Mouse (Mus musculus) gastrocnemius, postnatal 10 days (tissue): ENCODE data around the gene Pole2. TPM values are rescaled to one million over a fixed set of nuclear protein-coding genes. Genes with fewer than 3 reads are reported as not detected.
"Not testable (repeated sequence)": the region's sequence is repeated elsewhere in the genome, so short reads cannot be mapped to it uniquely, and the experiment has no call there.

ENCODE experiments used
- DNase-seq: peaks from one replicate; pipeline ENCODE4 v3.0.0; 2021; ENCODE audit warnings: mixed read lengths
- microRNA-seq, 2 experiments: library from miRNA; unstranded; fragments of <30 nt; microRNA quantifications; one replicate each; pipeline ENCODE4 v1.2.0; 2021
- total RNA-seq, 2 experiments: library from RNA; stranded (reverse); gene quantifications; 2 replicates each; pipeline ENCODE4 v1.2.3; 2021

Gene Pole2
- total RNA-seq, 2 experiments from 2014 or later: 2.2 to 3.2 TPM

GRCm38 (mm10) chr12:69179371-69179770 is 48.6 kb downstream of the Pole2 start:
- no peak for DNase-seq

DNA sequence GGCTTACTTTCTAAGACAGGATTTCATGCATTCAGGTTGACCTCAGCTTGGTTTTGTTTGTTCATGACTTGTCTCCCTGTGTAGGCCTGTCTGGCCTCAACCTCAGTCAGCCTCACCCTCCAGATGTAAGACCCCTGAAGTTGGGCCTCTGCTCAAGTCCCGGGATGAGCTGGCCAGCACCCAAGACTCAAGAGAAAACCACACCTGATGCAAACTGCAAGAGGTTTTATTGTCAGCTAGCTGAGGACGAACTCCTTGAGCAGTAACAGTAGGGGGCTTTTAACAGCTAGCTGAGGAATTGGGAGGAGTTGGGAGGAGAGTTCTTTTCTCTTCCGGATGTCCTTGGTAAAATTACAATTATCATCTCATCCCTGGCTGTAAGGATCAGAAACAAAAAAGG is 50.5 kb downstream of the Pole2 start:
- DNase-seq: no peak

- no peak for DNase-seq
Observed at GRCm38 (mm10) chr12:69175975-69176374, 52.0 kb downstream of the Pole2 start.

DNA sequence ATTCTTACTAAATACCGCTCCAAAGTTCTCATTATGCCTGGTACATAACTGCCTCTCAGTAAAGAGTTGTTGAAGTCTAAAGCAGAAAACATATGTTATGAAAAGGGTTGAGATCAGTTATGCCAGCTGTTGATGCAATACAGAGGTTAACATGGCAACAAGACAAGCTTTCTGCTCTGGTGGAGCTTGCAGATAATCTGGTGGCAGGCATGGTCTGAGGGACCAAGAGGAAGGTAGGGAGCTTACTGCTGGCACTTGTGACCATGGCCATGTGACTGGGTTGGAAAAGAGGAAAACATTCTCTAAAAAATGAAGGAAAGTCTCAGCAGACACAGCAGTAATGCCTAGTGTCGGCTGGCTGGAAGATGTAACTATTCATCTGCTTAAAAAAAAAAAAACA is 56.7 kb downstream of the Pole2 start:
- no peak for DNase-seq

DNA sequence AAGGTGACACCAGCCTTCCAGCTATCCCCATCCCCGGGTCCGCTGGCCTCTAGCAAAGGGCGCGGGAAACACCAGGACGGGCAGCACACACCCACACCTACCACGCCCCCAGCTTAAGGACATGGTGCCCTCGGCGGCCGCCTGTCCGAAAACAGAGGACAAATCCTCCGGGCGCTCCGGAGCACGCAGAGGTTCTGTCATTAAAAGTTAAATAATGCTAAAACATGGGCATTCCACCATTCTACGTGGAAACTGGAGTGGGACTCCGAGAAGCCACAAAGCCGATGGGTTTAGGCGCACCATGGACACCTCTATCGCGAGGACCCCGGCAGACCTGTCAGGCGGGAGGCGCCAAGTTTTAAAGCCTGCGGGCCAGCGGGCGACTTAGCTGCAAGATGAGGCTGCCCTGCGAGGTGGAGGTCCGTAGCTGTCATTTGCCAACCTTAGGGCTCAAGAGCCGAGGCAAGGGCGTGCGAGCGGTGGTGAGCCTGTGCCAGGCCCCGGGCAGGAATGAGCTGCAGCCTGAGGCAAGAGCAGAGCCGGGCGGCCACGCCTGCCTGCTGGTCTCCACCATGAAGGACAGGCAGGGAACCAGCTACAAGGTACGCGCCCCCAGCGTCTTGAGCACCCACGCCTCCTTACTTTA is 59.4 kb downstream of the Pole2 start, which contains the start of gene Lrr1:
Gene Lrr1 (plus strand): TSS at position 354 of the 646 bp plus-strand sequence.
- peak; percentile 83 for DNase-seq

DNA sequence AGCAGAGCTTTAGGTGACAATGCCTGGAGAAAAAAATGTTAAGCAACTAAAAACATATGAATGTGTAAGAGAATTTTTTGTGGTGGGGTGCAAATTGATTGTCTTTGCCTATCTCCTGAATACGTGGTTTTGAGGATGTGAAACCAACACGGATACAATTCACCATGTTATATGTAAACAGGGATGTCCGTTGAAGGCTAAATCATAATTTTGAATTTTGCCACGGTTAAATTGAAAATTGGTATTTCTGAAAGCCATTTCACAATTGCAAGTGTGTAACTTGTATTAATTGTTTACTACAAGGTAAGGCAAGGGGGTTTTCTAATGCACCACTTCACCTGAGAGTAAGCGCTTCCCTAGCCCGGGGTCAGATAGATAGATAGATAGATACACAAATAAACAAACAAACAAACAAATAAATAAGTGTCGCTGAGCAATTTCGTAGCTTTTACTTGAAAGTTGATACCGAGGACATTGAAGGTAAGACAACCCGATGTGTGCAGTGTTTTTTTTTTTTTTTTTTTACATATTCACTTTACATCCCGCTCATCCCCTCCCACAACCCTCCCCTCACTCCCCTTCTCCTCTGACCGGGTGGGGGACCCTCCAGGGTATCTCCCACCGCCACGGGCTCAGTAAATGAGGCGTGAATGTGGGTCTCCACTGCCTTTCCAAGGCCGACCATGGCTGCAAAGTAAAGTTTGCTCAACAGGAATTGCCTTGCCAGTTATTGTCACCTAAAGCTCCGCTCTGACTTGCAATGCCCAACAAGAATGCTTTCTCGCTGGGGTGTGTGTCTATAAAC is 60.1 kb downstream of the Pole2 start:
- no peak for DNase-seq

DNA sequence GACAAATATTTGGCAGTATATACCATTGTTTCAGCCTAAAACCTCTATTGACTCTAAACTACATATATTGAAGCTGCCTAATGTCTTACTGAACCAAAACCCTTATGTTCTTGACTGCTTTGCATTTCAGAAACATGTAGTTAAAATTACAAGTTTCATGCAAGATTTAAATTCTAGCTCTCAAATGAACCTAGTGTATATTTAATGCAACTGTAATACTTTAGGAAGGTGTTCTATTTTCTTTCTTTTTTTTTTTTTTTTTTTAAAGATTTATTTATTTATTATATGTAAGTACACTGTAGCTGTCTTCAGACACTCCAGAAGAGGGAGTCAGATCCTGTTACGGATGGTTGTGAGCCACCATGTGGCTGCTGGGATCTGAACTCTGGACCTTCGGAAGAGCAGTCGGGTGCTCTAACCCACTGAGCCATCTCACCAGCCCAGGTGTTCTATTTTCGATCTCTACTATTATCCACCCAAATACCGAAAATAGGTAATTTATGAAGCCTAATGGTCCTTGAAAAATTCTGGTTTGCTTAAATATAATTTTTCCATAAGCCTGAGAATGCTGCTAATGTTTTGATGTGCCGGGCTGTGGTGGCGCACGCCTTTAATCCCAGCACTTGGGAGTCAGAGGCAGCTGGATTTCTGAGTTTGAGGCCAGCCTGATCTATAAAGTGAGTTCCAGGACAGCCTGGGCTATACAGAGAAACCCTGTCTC is 61.0 kb downstream of the Pole2 start:
- DNase-seq: not testable (repeated sequence)

DNA sequence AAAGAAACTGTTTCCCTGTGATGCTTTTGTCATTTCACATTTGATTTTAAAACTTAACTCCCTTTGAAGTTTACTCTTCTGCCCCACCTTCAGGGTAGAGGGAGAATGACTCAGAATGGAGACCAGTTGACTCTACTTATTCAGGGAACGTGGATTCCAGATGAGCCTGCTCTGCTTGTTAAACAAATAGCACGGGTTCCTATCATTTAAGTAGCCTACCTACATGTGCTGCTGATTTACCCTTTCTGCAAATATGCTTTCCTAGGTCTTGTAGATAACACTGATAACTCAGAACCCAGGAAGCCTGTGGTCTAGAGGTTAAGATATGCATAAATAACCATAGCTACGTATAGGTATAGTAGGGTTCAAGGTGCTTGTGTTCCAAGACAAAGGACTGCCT is 63.1 kb downstream of the Pole2 start:
- no peak for DNase-seq

DNA sequence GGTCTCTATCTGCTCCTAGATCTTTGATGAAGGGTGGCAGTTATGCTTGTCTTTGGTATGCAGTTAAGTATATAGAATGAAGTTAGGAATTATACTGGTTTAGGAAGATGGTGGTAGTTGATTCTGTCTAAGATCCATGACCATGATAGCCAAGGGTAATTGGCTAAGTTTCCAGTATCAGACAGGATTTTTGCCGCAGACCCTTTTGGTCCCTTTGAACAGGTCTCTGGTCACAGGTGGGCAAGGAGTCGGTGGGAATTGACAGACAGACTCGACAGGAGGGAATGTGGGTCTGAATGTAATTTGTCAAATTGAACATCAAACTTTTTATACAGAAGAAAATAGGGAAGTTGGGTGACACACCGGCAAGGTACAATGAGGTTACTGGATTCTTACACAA is 64.4 kb downstream of the Pole2 start:
- not testable (repeated sequence) for DNase-seq

DNA sequence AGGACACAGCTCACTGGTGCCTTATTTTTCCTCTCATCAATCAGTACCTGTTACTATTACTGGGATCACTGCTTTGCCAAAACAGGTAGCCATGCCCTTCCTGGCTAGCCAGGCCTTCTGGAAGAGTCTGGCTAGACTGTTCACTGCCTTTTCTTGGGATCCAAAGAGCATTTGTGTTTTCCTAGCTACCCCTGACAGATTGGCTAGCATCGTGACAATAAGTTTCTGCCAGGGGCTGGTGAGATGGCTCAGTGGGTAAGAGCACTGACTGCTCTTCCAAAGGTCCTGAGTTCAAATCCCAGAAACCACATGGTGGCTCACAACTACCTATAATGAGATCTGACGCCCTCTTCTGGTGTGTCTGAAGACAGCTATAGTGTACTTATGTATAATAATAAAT is 67.3 kb downstream of the Pole2 start:
- DNase-seq: not testable (repeated sequence)

GRCm38 (mm10) chr12:69159578-69159940 is 68.4 kb downstream of the Pole2 start:
- DNase-seq: no peak

DNA sequence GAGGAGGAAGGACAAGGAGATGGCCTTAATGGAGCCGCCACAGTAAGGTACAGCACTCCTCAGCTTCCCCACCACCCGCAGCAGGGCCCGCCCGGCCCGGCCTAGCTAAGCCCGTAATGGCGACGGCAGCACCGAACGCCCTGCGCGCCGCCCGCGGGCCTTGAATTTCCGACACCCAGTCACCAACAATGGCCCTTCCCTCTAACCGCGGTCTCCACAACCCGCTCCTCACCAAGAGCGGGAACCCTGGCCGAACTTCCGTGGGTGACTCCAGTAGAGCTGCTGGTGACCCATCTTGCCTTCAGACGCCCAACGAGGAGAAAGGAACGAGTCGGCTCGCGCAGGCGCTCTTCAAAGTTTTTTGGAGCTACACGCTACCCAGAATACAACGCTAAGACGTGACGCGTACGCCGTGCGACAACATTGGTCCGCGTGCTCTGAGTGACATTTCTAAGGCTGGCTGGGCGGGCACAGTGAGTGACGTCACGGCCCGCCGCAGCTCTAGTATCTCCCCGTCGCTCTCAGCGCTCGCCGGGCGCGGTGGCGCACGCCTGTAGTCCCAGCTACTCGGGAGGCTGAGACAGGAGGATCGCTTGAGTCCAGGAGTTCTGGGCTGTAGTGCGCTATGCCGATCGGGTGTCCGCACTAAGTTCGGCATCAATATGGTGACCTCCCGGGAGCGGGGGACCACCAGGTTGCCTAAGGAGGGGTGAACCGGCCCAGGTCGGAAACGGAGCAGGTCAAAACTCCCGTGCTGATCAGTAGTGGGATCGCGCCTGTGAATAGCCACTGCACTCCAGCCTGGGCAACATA is 69.0 kb downstream of the Pole2 start, which contains the start of gene Rps29:
Gene Rps29 (minus strand): TSS at position 422 of the 813 bp plus-strand sequence.
- peak; percentile 93 for DNase-seq

GRCm38 (mm10) chr12:69158366-69158764 is 69.6 kb downstream of the Pole2 start:
- DNase-seq: no peak

- no peak for DNase-seq
Observed at GRCm38 (mm10) chr12:69157107-69157506, 70.9 kb downstream of the Pole2 start.

GRCm38 (mm10) chr12:69156436-69156835 is 71.6 kb downstream of the Pole2 start:
- DNase-seq: no peak

- DNase-seq: no peak
Observed at GRCm38 (mm10) chr12:69155923-69156322, 72.1 kb downstream of the Pole2 start.

Small RNAs within 50 kb of the gene (microRNA-seq; reads per million reads assigned to microRNA genes)
- gene Gm47287: 0 reads per million in 2 experiments
- 0.25 to 1.9 reads per million in 2 experiments for gene Gm47295

Other genes with a start within 250 kb of the Pole2 start
- gene Rps29, start 69.0 kb downstream of the Pole2 start, total RNA-seq: 1,000 to 10,000 TPM; 1,302 to 1,393 TPM
- gene Lrr1, start 59.4 kb downstream of the Pole2 start, total RNA-seq: 1 to 10 TPM in 1 of 2 experiments, under 1 TPM in 1; 0.56 to 1.3 TPM
- 100 to 1,000 TPM; 336 to 338 TPM for gene Rpl36al, start 44.1 kb downstream of the Pole2 start, total RNA-seq
- gene Mgat2, start 44.0 kb downstream of the Pole2 start, total RNA-seq: 10 to 100 TPM; 16.9 to 21.3 TPM
- gene Gm49383, start 31.1 kb downstream of the Pole2 start, total RNA-seq: 1 to 10 TPM; 2.7 to 3.4 TPM
- gene Dnaaf2, start 29.8 kb downstream of the Pole2 start, total RNA-seq: under 1 TPM; 0.61 to 0.70 TPM
- gene Gm49384, start 23.9 kb downstream of the Pole2 start, total RNA-seq: 1 to 10 TPM; 2.7 to 3.6 TPM
- 10 to 100 TPM; 10.1 to 13.5 TPM for gene Klhdc1, start 13.0 kb upstream of the Pole2 start, total RNA-seq
- gene Klhdc2, start 68.5 kb upstream of the Pole2 start, total RNA-seq: 10 to 100 TPM; 76.3 to 87.7 TPM
- gene Nemf, start 129.0 kb upstream of the Pole2 start, total RNA-seq: 10 to 100 TPM; 21.3 to 23.4 TPM
- 10 to 100 TPM; 42.5 to 52.1 TPM for gene Arf6, start 144.0 kb upstream of the Pole2 start, total RNA-seq
- under 1 TPM; 0.45 to 0.54 TPM for gene Gm9887, start 144.3 kb upstream of the Pole2 start, total RNA-seq